Mouse (Mus musculus): ENCODE measurements at regions not wholly inside any gene's neighbourhood (a gene's known extent, or its start where the extent isn't known, plus 50 kb on each side); places are given as distances from the start of the nearest gene placed in this dataset.

DNA sequence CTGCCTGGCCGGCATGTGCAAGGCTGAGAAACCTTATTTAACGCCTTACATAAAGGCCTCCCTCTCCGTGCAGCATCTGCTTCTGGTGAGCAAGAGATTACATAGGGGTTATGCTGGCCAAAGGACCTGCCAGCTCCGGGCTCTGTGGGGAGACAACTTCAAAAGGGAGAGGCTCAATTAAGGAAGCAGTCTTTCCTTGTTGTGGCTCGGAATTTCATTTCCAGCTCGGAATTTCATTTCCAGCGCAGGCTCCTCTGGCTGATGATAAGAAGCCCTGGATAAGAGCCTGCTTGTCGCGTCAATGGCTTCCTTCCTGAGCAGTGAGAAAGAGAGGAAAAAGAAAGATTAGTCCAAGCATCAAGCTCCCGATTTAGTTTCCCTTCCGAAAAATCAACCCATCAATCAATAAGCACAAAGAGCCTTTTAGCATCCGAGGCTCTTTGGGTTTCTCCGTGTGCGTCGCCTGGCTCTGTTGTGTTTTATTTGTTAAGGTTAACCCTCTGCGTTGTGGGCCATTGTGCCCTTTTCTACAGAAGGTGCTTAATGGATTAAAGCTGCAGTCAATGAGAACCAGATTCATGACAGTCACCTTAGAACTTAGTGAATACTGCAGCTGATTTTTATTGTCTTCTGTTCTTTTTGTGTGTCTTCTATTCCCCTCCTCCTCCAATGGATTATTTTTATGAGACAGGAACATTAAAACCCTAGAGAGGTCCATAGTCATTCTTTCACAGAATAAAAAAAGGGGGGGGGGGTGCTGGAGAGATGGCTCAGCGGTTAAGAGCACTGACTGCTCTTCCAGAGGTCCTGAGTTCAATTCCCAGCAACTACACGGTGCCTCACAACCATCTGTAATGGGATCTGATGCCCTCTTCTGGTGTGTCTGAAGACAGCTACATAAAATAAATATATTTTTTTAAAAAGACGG is 218.3 kb downstream of the Myo1b start:
- H3K27ac ChIP-seq (ENCODE audit: insufficient read depth, low read depth, low read length): no peak overlapping the region
- no peak for TF ChIP-seq POLR2A (IDR thresholded peaks at IDR 0.05; ENCODE audit: borderline replicate concordance, low read depth, low read length)
- no peak for TF ChIP-seq CTCF (IDR thresholded peaks at IDR 0.05; ENCODE audit: low read depth, low read length)
- no peak overlapping the region for H3K4me3 ChIP-seq (ENCODE audit: insufficient read depth, low read length)
- H3K4me1 ChIP-seq (ENCODE audit: control insufficient read depth, insufficient read depth, low read length): no peaks in the 10 kb centered on the region

GRCm38 (mm10) chr1:51696471-51696870 is 218.2 kb upstream of the Nabp1 start:
- no peak overlapping the region for H3K27ac ChIP-seq (ENCODE audit: insufficient read depth, low read depth, low read length)
- no peak for TF ChIP-seq CTCF (IDR thresholded peaks at IDR 0.05; ENCODE audit: low read depth, low read length)
- no peak for TF ChIP-seq POLR2A (IDR thresholded peaks at IDR 0.05; ENCODE audit: borderline replicate concordance, low read depth, low read length)
- H3K4me3 ChIP-seq (ENCODE audit: insufficient read depth, low read length): no peak overlapping the region
- H3K4me1 ChIP-seq (ENCODE audit: control insufficient read depth, insufficient read depth, low read length): no peaks in the 10 kb centered on the region

DNA sequence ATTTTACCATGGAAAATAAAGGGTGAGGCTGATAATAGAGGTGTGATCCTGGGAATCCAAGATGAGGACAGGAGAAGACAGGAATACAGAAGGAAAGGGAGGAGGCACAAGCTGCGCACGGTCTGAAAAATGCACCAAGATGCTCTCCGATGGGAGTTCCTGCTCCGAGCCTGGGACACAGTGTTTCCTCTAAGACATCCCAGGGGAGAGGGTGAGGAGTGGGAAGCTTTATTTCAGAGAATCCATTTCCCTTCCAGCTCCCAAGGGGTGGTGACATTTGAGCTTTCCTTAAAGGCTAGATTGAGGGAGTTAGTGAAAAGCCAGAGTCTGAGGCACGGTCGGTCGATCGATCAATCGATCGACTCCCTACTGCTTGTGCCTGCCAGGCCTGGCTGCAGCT is 212.7 kb upstream of the Nabp1 start:
- no peak overlapping the region for H3K27ac ChIP-seq (ENCODE audit: insufficient read depth, low read depth, low read length)
- H3K4me1 ChIP-seq (ENCODE audit: control insufficient read depth, insufficient read depth, low read length): no peaks in the 10 kb centered on the region
- no peak overlapping the region for H3K4me3 ChIP-seq (ENCODE audit: insufficient read depth, low read length)
- TF ChIP-seq POLR2A (IDR thresholded peaks at IDR 0.05; ENCODE audit: borderline replicate concordance, low read depth, low read length): no peak
- TF ChIP-seq CTCF (IDR thresholded peaks at IDR 0.05; ENCODE audit: low read depth, low read length): no peak

DNA sequence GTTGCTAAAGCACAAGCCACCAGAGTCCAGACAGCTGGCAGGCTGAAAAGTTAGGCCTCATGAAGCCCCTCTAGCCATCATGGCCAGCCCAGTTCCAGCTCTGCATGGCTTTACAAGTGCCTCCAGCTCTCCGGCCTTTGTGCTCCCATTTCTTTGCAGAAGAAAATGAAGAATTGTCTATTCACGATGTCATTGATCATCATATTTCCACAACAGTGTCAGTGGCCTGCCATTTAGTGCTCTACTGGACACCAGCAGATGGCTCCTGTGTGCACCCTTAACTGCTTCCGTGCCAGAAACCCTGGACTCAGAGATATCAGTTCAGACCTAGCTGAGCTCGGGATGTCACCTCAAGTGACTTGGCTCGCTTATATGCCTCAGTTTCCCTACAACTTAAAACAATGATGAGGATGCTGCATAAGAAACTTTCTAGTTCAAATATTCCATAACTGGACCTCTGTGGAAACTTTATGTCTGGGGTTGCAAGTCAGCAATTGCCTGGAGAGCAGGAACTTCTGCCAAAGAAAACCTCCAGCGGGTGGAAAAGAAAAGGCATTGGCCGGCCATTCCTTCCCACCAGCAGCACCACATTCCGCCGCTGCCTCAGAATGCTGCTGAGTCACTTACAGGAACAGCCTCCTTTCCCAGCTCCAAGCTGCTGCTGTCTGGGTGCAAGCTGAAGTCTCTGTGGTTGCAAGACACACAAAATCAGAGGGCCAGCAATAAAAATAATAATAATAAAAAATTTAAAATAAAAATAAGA is 211.4 kb upstream of the Nabp1 start:
- no peak overlapping the region for H3K27ac ChIP-seq (ENCODE audit: insufficient read depth, low read depth, low read length)
- H3K4me3 ChIP-seq (ENCODE audit: insufficient read depth, low read length): no peak overlapping the region
- H3K4me1 ChIP-seq (ENCODE audit: control insufficient read depth, insufficient read depth, low read length): no peaks in the 10 kb centered on the region
- no peak for TF ChIP-seq POLR2A (IDR thresholded peaks at IDR 0.05; ENCODE audit: borderline replicate concordance, low read depth, low read length)
- no peak for TF ChIP-seq CTCF (IDR thresholded peaks at IDR 0.05; ENCODE audit: low read depth, low read length)

- H3K4me1 ChIP-seq (ENCODE audit: control insufficient read depth, insufficient read depth, low read length): no peaks in the 10 kb centered on the region
- H3K4me3 ChIP-seq (ENCODE audit: insufficient read depth, low read length): no peak overlapping the region
- no peak overlapping the region for H3K27ac ChIP-seq (ENCODE audit: insufficient read depth, low read depth, low read length)
- TF ChIP-seq POLR2A (IDR thresholded peaks at IDR 0.05; ENCODE audit: borderline replicate concordance, low read depth, low read length) (no peak), CTCF (IDR thresholded peaks at IDR 0.05; ENCODE audit: low read depth, low read length) (no peak)
Measured at GRCm38 (mm10) chr1:51688946-51689345, 210.7 kb upstream of the Nabp1 start.

GRCm38 (mm10) chr1:51688224-51688545 is 210.0 kb upstream of the Nabp1 start:
- TF ChIP-seq POLR2A (IDR thresholded peaks at IDR 0.05; ENCODE audit: borderline replicate concordance, low read depth, low read length) (no peak), CTCF (IDR thresholded peaks at IDR 0.05; ENCODE audit: low read depth, low read length) (no peak)
- Histone ChIP-seq H3K27ac (ENCODE audit: insufficient read depth, low read depth, low read length) (no peak overlapping the region), H3K4me3 (ENCODE audit: insufficient read depth, low read length) (no peak overlapping the region), H3K4me1 (ENCODE audit: control insufficient read depth, insufficient read depth, low read length) (no peaks in the 10 kb centered on the region)

DNA sequence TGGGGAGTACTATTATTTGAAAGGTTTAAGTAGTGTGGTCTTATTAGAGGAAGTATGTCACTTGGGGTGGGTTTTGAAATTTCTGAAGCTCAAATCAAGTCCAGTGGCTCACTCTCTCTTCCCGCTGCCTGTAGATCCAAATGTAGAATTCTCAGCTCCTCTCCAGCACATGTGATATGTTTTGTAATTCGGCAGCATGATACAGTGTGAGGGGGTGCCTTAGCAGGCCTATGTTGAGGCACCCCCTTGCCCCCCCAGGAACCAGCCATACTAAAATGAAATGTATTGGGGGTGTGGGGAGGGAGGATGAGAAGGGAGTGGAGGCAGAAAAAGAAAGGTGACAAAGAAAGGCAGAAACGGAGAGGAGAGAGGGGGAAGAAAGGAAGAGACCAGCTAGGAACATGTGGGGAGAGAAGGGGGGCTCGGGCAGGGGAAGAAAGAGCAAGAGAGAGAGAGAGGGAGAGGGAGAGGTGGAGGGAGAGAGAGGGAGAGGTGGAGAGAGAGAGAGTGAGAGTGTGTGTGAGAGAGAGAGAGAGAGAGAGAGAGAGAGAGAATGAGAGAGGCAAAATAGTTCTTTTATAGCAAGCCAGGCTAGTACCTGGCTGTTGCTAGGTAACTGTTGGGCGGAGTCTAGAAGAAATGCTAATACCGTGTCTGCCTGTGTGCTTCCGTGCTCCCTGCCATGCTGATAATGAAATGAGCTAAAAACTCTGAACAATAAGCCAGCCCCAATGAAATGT is 209.4 kb upstream of the Nabp1 start:
- H3K4me3 ChIP-seq (ENCODE audit: insufficient read depth, low read length): no peak overlapping the region
- H3K4me1 ChIP-seq (ENCODE audit: control insufficient read depth, insufficient read depth, low read length): no peaks in the 10 kb centered on the region
- no peak for TF ChIP-seq CTCF (IDR thresholded peaks at IDR 0.05; ENCODE audit: low read depth, low read length)
- no peak for TF ChIP-seq POLR2A (IDR thresholded peaks at IDR 0.05; ENCODE audit: borderline replicate concordance, low read depth, low read length)
- no peak overlapping the region for H3K27ac ChIP-seq (ENCODE audit: insufficient read depth, low read depth, low read length)

DNA sequence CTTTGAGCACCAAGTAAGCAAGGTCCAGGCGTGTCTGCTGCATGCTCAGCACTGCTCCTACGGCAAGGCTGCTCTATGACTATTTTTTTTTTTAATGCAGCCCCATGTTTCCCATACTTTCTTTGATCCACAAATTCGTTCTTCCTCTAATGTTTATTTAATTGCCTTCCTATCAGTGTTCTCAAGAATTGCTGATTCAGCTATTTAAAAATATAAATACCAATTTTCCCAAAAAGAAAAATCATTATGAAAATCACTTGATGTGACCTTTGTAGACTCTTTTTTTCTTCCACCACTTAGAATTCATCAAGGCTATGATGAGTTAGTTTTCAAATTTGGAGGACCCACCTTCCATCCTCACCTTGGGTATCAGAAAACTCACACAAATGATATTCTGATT is 208.5 kb upstream of the Nabp1 start:
- TF ChIP-seq POLR2A (IDR thresholded peaks at IDR 0.05; ENCODE audit: borderline replicate concordance, low read depth, low read length): no peak
- TF ChIP-seq CTCF (IDR thresholded peaks at IDR 0.05; ENCODE audit: low read depth, low read length): no peak
- Histone ChIP-seq H3K4me1 (ENCODE audit: control insufficient read depth, insufficient read depth, low read length) (no peaks in the 10 kb centered on the region), H3K27ac (ENCODE audit: insufficient read depth, low read depth, low read length) (no peak overlapping the region), H3K4me3 (ENCODE audit: insufficient read depth, low read length) (no peak overlapping the region)

DNA sequence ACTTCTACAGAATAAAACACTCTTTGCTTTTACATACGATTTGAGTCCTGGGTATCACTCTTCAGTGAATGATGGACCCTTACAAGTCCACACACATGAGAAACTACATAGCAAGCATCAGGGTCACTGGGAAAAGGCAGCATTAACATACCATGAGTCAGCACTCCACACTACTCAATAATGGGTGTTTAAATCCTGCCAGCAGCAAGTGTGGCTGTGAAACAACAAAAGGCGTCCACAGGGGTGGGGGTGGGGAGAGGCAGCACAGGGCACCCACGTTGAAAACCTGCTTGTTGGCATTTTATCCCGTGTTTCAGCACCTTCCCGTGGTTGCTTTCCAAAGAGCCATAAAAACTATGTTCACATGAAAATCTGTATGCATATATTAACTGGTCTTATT is 204.0 kb upstream of the Nabp1 start:
- TF ChIP-seq CTCF (IDR thresholded peaks at IDR 0.05; ENCODE audit: low read depth, low read length) (no peak), POLR2A (IDR thresholded peaks at IDR 0.05; ENCODE audit: borderline replicate concordance, low read depth, low read length) (no peak)
- Histone ChIP-seq H3K27ac (ENCODE audit: insufficient read depth, low read depth, low read length) (no peak overlapping the region), H3K4me1 (ENCODE audit: control insufficient read depth, insufficient read depth, low read length) (peaks cover 6% of the 10 kb centered on the region; the same call in 1 of the 2 replicates), H3K4me3 (ENCODE audit: insufficient read depth, low read length) (no peak overlapping the region)

Measured in bone marrow macrophage, adult 2 months (primary cell).